Mouse (Mus musculus) liver, postnatal 0 days (tissue): Measurements from ENCODE around the gene E2f2. TPM values are rescaled to one million over a fixed set of nuclear protein-coding genes. Genes with fewer than 3 reads are reported as not detected.

Experiments used
- ATAC-seq: fragments of 200-750 bp; cut with Nextera tagmentation; 2 replicates; pipeline ENCODE4 v1.8.0; 2017; ENCODE audit warnings: mild to moderate bottlenecking, moderate library complexity
- DNase-seq: peaks from one replicate; pipeline ENCODE4 v3.0.0-alpha.2; 2016
- H3K27ac ChIP-seq: fragments of 300-500 bp; sonication (generic); 2 replicates; pipeline ENCODE4 v1.5.1; 2014; ENCODE audit warnings: antibody characterized with exemption, moderate library complexity, mild to moderate bottlenecking, low read depth
- H3K27me3 ChIP-seq: fragments of 300-500 bp; sonication (generic); 2 replicates; pipeline ENCODE4 v1.6.1; 2014; ENCODE audit warnings: low read length, control low read depth, mixed read lengths; ENCODE audit not compliant: insufficient read depth
- H3K36me3 ChIP-seq: fragments of 300-500 bp; sonication (generic); replicated peaks from 2 replicates; pipeline ENCODE4 v1.6.1; 2014; ENCODE audit warnings: mild to moderate bottlenecking, control low read depth, low read length, moderate library complexity, mixed read lengths; ENCODE audit not compliant: insufficient read depth
- H3K4me1 ChIP-seq: fragments of 300-500 bp; sonication (generic); 2 replicates; pipeline ENCODE4 v1.6.1; 2014; ENCODE audit warnings: antibody characterized with exemption, mild to moderate bottlenecking, control low read depth; ENCODE audit not compliant: insufficient read depth
- H3K4me2 ChIP-seq: fragments of 300-500 bp; sonication (generic); 2 replicates; pipeline ENCODE4 v1.6.1; 2014; ENCODE audit warnings: low read depth, mild to moderate bottlenecking, low read length, moderate library complexity, mixed read lengths
- H3K4me3 ChIP-seq: fragments of 300-500 bp; sonication (generic); 2 replicates; pipeline ENCODE4 v1.5.1; 2014; ENCODE audit warnings: low read depth, low read length
- H3K9ac ChIP-seq: fragments of 300-500 bp; sonication (generic); replicated peaks from 2 replicates; pipeline ENCODE4 v1.6.1; 2014; ENCODE audit warnings: mild to moderate bottlenecking, moderate library complexity
- H3K9me3 ChIP-seq: fragments of 300-500 bp; sonication (generic); 2 replicates; pipeline ENCODE4 v1.6.1; 2016; ENCODE audit warnings: mild to moderate bottlenecking, control low read depth, low read length, mixed read lengths
- CTCF ChIP-seq: sonication (generic); IDR thresholded peaks from 2 replicates; pipeline ENCODE4 v1.5.1; 2016; ENCODE audit warnings: antibody characterized with exemption, low read depth
- EP300 ChIP-seq: IDR thresholded peaks from 2 replicates; pipeline ENCODE4 v1.6.1; 2016; ENCODE audit warnings: antibody characterized with exemption, low read depth, mild to moderate bottlenecking
- WGBS: fragments of 180-500 bp; shearing (Covaris S2); extraction: QIAGEN DNeasy Blood & Tissue Kit; methylation state at CpG from one replicate; pipeline ENCODE4 v1.1.7; 2014; ENCODE audit not compliant: insufficient replicate concordance; 5-methylcytosine and 5-hydroxymethylcytosine counted together
- polyA plus RNA-seq: library from polyadenylated mRNA; unstranded; fragments of >200 nt; fragmentation: Nextera tagmentation; extraction: Ambion mirVana; gene quantifications from 2 replicates; pipeline ENCODE4 v1.2.1, GENCODE M21; 2015

Gene E2f2
- polyA plus RNA-seq, 1 experiment from 2014 or later, result 48.6 TPM

GRCm38 (mm10) chr4:136210931-136211330, 38.7 kb downstream of the E2f2 start:
- Histone ChIP-seq H3K4me2 (no peak overlapping the region), H3K4me3 (no peak overlapping the region), H3K9ac (no peak overlapping the region), H3K27me3 (peaks cover 17% of the 10 kb centered on the region), H3K9me3 (no peaks in the 10 kb centered on the region), H3K36me3 (no peaks in the 10 kb centered on the region), H3K4me1 (peaks cover 11% of the 10 kb centered on the region), H3K27ac (no peak overlapping the region)
- DNase-seq, result no peak
- TF ChIP-seq CTCF, result no peak
- no peak for TF ChIP-seq EP300
- no peak for ATAC-seq
- 60% methylated on average over 9 of the region's 9 CpGs for WGBS

- Histone ChIP-seq H3K9me3 (no peaks in the 10 kb centered on the region), H3K4me3 (no peak overlapping the region), H3K4me1 (no peaks in the 10 kb centered on the region), H3K4me2 (no peak overlapping the region), H3K27me3 (0 out of 2 replicates have a peak, but pooled peaks cover 2% of the 10 kb centered on the region), H3K36me3 (no peaks in the 10 kb centered on the region), H3K27ac (peak overlapping the region; percentile 95), H3K9ac (no peak overlapping the region)
- ATAC-seq, result peak; percentile 44
- TF ChIP-seq EP300, result no peak
- no peak for TF ChIP-seq CTCF
- peak; percentile 81 for DNase-seq
- WGBS, result 58% methylated on average over 7 of the region's 7 CpGs
Measured at GRCm38 (mm10) chr4:136213629-136214028, 41.4 kb downstream of the E2f2 start.

- 0 out of 2 replicates have a peak, but pooled peaks cover 5% of the 10 kb centered on the region for H3K27me3 ChIP-seq
- DNase-seq, result no peak
- 61% methylated on average over 8 of the region's 8 CpGs for WGBS
- peak overlapping the region; percentile 95 for H3K27ac ChIP-seq
- peak; percentile 60; the same call in 1 of the 2 replicates for TF ChIP-seq EP300
- TF ChIP-seq CTCF, result no peak
- peak overlapping the region; percentile 38 for H3K9ac ChIP-seq
- no peaks in the 10 kb centered on the region for H3K4me1 ChIP-seq
- no peak overlapping the region for H3K4me3 ChIP-seq
- H3K4me2 ChIP-seq, result no peak overlapping the region
- H3K36me3 ChIP-seq, result no peaks in the 10 kb centered on the region
- no peaks in the 10 kb centered on the region for H3K9me3 ChIP-seq
- ATAC-seq, result peak; percentile 93
Measured at GRCm38 (mm10) chr4:136214828-136215227, 42.6 kb downstream of the E2f2 start.

GRCm38 (mm10) chr4:136215576-136215975, 43.4 kb downstream of the E2f2 start:
- 66% methylated on average over 8 of the region's 8 CpGs for WGBS
- H3K27me3 ChIP-seq, result 0 out of 2 replicates have a peak, but pooled peaks cover 7% of the 10 kb centered on the region
- no peaks in the 10 kb centered on the region for H3K9me3 ChIP-seq
- 0 out of 2 replicates have a peak overlapping the region, but pooled peaks have one; percentile 26 for H3K4me2 ChIP-seq
- no peak for DNase-seq
- peak overlapping the region; percentile 91 for H3K27ac ChIP-seq
- no peak for TF ChIP-seq EP300
- TF ChIP-seq CTCF, result no peak
- H3K4me1 ChIP-seq, result no peaks in the 10 kb centered on the region
- no peak overlapping the region for H3K4me3 ChIP-seq
- no peaks in the 10 kb centered on the region for H3K36me3 ChIP-seq
- no peak for ATAC-seq
- peak overlapping the region; percentile 31; the same call in 1 of the 2 replicates for H3K9ac ChIP-seq

GRCm38 (mm10) chr4:136217063-136217462, 44.9 kb downstream of the E2f2 start:
- H3K27me3 ChIP-seq, result 0 out of 2 replicates have a peak, but pooled peaks cover 7% of the 10 kb centered on the region
- H3K4me3 ChIP-seq, result no peak overlapping the region
- H3K9me3 ChIP-seq, result no peaks in the 10 kb centered on the region
- H3K36me3 ChIP-seq, result no peaks in the 10 kb centered on the region
- peak overlapping the region; percentile 72 for H3K27ac ChIP-seq
- H3K9ac ChIP-seq, result no peak overlapping the region; the same call in 1 of the 2 replicates
- no peak for ATAC-seq
- no peak overlapping the region for H3K4me2 ChIP-seq
- no peak for DNase-seq
- TF ChIP-seq CTCF (no peak), EP300 (no peak)
- WGBS, result 47% methylated on average over 10 of the region's 10 CpGs
- no peaks in the 10 kb centered on the region for H3K4me1 ChIP-seq

- 0 out of 2 replicates have a peak, but pooled peaks cover 7% of the 10 kb centered on the region for H3K27me3 ChIP-seq
- WGBS, result 28% methylated on average over 18 of the region's 18 CpGs
Measured at GRCm38 (mm10) chr4:136218595-136219214, 46.5 kb downstream of the E2f2 start.

More at GRCm38 (mm10) chr4:136218595-136219214, 46.5 kb downstream of the E2f2 start:
- no peak overlapping the region for H3K4me3 ChIP-seq
- 0 out of 2 replicates have a peak overlapping the region, but pooled peaks have one; percentile 22 for H3K27ac ChIP-seq
- no peak for TF ChIP-seq CTCF
- TF ChIP-seq EP300, result no peak
- no peak for ATAC-seq
- no peak overlapping the region for H3K9ac ChIP-seq
- DNase-seq, result no peak
- H3K4me2 ChIP-seq, result no peak overlapping the region
- H3K4me1 ChIP-seq, result no peaks in the 10 kb centered on the region
- H3K36me3 ChIP-seq, result no peaks in the 10 kb centered on the region
- H3K9me3 ChIP-seq, result no peaks in the 10 kb centered on the region
